Mouse (Mus musculus) liver, postnatal 0 days (tissue): ENCODE data around the gene Trim75.

Experiments
- CTCF ChIP-seq: sonication (generic); IDR thresholded peaks from 2 replicates; pipeline ENCODE4 v1.5.1; 2016; ENCODE audit warnings: antibody characterized with exemption, low read depth
- EP300 ChIP-seq: IDR thresholded peaks from 2 replicates; pipeline ENCODE4 v1.6.1; 2016; ENCODE audit warnings: antibody characterized with exemption, low read depth, mild to moderate bottlenecking

DNA sequence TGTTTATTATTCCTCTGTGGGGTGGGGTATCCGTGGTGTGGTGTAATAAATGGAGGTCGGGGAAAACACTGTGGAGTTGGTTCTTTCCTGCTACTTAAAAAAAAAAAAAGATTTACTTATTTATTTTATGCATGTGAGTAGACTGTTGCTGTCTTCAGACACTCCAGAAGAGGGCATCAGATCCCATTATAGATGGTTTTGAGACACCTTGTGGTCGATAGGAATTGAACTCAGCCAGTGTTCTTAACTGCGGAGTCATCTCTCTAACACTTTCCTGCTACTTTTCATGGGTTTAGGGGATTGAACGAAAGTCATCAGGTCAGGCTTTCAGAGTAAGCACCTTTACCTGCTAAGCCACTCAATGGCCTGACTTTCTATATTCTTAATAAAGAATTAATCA, 42.8 kb downstream of the Trim75 start:
- TF ChIP-seq CTCF (peak; percentile 50), EP300 (no peak)
